Mouse (Mus musculus) liver, embryonic 16.5 days (tissue): Measurements from ENCODE around the gene Gm45716. TPM values are rescaled to one million over a fixed set of nuclear protein-coding genes. Genes with fewer than 3 reads are reported as not detected.

Experiments used
- ATAC-seq: fragments of 200-750 bp; cut with Nextera tagmentation; 2 replicates; pipeline ENCODE4 v1.8.0; 2017; ENCODE audit warnings: low read depth, mild to moderate bottlenecking, moderate number of reproducible peaks, moderate library complexity
- H3K27ac ChIP-seq: fragments of 300-500 bp; sonication (generic); 2 replicates; pipeline ENCODE4 v1.5.1; 2014; ENCODE audit warnings: mild to moderate bottlenecking, low read length
- H3K27me3 ChIP-seq: fragments of 300-500 bp; sonication (generic); 2 replicates; pipeline ENCODE4 v1.6.1; 2014; ENCODE audit warnings: low read depth, low read length, mixed read lengths; ENCODE audit not compliant: control insufficient read depth, insufficient read depth
- H3K36me3 ChIP-seq: fragments of 300-500 bp; sonication (generic); 2 replicates; pipeline ENCODE4 v1.6.1; 2014; ENCODE audit warnings: mild to moderate bottlenecking; ENCODE audit not compliant: control insufficient read depth, insufficient read depth
- H3K4me1 ChIP-seq: fragments of 300-500 bp; sonication (generic); 2 replicates; pipeline ENCODE4 v1.6.1; 2014; ENCODE audit warnings: low read depth, low read length, mixed read lengths; ENCODE audit not compliant: control insufficient read depth
- H3K4me2 ChIP-seq: fragments of 300-500 bp; sonication (generic); 2 replicates; pipeline ENCODE4 v1.6.1; 2014; ENCODE audit warnings: low read depth, low read length, mixed read lengths
- H3K4me3 ChIP-seq: fragments of 300-500 bp; sonication (generic); 2 replicates; pipeline ENCODE4 v1.5.1; 2014; ENCODE audit warnings: low read depth, mild to moderate bottlenecking, low read length
- H3K9ac ChIP-seq: fragments of 300-500 bp; sonication (generic); 2 replicates; pipeline ENCODE4 v1.6.1; 2014; ENCODE audit warnings: low read depth, low read length
- H3K9me3 ChIP-seq: fragments of 300-500 bp; sonication (generic); replicated peaks from 2 replicates; pipeline ENCODE4 v1.6.1; 2016; ENCODE audit warnings: low read length; ENCODE audit not compliant: control insufficient read depth
- WGBS: fragments of 180-500 bp; shearing (Covaris S2); extraction: QIAGEN DNeasy Blood & Tissue Kit; methylation state at CpG from one replicate; pipeline ENCODE4 v1.1.7; 2014; ENCODE audit not compliant: insufficient replicate concordance; 5-methylcytosine and 5-hydroxymethylcytosine counted together
- polyA plus RNA-seq: library from polyadenylated mRNA; unstranded; fragments of >200 nt; fragmentation: Nextera tagmentation; extraction: Ambion mirVana; gene quantifications from 2 replicates; pipeline ENCODE4 v1.2.1, GENCODE M21; 2015

Gm45716 gene
- polyA plus RNA-seq, 1 experiment from 2014 or later: 3.8 TPM

- H3K27ac ChIP-seq: no peak overlapping the region
- no peaks in the 10 kb centered on the region for H3K9me3 ChIP-seq
- no peaks in the 10 kb centered on the region for H3K27me3 ChIP-seq
- no peak overlapping the region for H3K4me3 ChIP-seq
- peak overlapping the region; percentile 39; the same call in 1 of the 2 replicates for H3K4me2 ChIP-seq
- H3K36me3 ChIP-seq: no peaks in the 10 kb centered on the region
- H3K4me1 ChIP-seq: no peaks in the 10 kb centered on the region
- H3K9ac ChIP-seq: no peak overlapping the region
- ATAC-seq: no peak
- 47% methylated on average over 20 of the region's 20 CpGs for WGBS
These were observed 18.1 kb upstream of the Gm45716 start for GRCm38 (mm10) chr11:90169200-90170013.

DNA sequence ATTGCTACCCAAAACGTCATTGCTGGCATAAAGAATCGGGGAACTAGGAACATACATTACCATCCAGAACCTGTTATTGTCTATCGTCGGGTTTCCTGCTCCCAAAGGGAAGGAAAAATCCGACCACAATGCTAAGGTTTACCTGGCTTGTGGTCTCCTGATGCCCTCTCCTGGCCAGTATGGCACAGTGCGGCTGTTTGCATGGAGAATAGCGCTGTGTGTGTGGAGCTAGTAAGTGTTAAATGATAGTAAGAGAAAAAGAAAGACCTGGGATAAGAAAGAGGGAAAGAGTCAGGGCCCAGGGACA, 17.5 kb upstream of the Gm45716 start:
- Histone ChIP-seq H3K27ac (no peak overlapping the region), H3K36me3 (no peaks in the 10 kb centered on the region), H3K4me2 (peak overlapping the region; percentile 39; the same call in 1 of the 2 replicates), H3K4me1 (no peaks in the 10 kb centered on the region), H3K9ac (no peak overlapping the region), H3K4me3 (no peak overlapping the region), H3K9me3 (no peaks in the 10 kb centered on the region), H3K27me3 (no peaks in the 10 kb centered on the region)
- WGBS: under 1% methylated on average over 7 of the region's 7 CpGs
- no peak for ATAC-seq

DNA sequence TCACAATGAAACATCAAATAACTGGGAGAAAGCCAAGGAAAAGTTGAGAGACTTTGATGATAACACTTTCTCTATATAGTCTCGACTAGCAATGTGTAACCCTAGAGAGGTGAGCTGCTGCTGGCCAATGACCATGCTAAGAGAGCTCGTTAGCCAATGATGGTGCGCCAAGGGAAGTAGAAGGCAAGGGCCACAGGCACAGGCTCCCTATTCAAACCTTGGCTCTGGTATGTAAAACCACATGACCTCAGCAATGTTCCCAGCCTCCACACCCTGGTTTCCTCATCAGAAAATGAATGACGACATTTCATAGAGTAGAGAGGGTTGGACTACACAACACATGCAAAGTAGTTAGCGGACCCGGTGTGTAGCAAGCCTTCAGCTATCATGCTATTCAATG, 15.2 kb upstream of the Gm45716 start:
- H3K4me2 ChIP-seq: no peak overlapping the region
- WGBS: 66% methylated on average over 6 of the region's 6 CpGs

DNA sequence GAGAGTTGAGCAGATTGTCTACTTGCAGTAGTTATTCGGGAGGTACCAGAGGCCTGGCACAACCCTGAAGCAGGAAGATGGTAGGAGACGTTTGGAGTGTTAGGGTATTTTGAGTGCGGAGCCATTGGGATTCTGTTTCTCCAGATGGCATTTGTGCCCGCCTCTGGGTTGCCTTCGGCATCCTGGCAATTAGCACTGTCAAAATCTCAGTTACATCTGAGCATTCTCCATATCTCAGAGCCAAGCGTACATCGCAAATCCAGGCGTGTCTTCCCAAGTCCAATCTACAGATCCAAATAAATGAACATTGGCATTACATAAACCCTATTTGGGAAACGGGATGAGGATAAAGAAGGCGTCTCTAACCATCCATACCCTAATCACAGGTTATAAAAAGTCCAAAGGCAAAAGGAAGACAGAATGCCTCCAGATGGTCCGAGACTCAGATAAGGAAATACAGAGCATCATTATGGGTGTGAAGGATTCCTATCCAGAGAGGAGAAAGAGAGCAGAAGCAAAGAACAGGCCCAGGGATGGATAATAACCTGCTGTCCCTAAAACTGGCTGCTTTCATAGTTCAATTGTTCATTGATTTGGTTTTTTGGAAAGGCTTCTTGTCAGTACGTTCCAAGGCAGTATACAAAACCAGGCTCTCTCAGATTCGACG, 11.7 kb upstream of the Gm45716 start:
- Histone ChIP-seq H3K36me3 (no peaks in the 10 kb centered on the region), H3K4me2 (no peak overlapping the region), H3K9ac (no peak overlapping the region), H3K27ac (no peak overlapping the region), H3K4me3 (no peak overlapping the region), H3K9me3 (no peaks in the 10 kb centered on the region), H3K4me1 (no peaks in the 10 kb centered on the region), H3K27me3 (no peaks in the 10 kb centered on the region)
- no peak for ATAC-seq
- 71% methylated on average over 14 of the region's 14 CpGs for WGBS

More for the DNA sequence above, 15.2 kb upstream of the Gm45716 start:
- Histone ChIP-seq H3K27me3 (no peaks in the 10 kb centered on the region), H3K9me3 (no peaks in the 10 kb centered on the region), H3K4me1 (no peaks in the 10 kb centered on the region), H3K36me3 (no peaks in the 10 kb centered on the region), H3K27ac (no peak overlapping the region), H3K4me3 (no peak overlapping the region), H3K9ac (no peak overlapping the region)
- no peak for ATAC-seq

GRCm38 (mm10) chr11:90177389-90177788, 10.1 kb upstream of the Gm45716 start:
- Histone ChIP-seq H3K4me2 (no peak overlapping the region), H3K27me3 (no peaks in the 10 kb centered on the region), H3K9ac (no peak overlapping the region), H3K36me3 (no peaks in the 10 kb centered on the region), H3K9me3 (no peaks in the 10 kb centered on the region), H3K4me3 (no peak overlapping the region), H3K4me1 (no peaks in the 10 kb centered on the region), H3K27ac (no peak overlapping the region)
- 63% methylated on average over 6 of the region's 6 CpGs for WGBS
- ATAC-seq: no peak

DNA sequence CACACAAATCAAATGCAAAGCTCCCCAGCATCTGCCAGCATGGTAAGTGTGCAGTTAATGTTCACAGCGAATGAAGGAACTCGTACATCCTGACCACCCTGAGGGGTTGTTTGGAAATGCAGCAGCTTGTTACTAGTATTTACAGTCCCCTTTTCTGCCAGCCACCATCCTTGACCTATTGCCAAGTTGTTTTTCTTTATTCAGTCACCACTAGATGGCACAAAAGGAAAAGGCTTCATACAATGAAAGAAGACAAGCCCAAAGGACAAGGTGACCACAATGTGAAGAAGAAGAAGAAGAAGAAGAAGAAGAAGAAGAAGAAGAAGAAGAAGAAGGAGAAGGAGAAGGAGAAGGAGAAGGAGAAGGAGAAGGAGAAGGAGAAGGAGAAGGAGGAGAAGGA, 4.1 kb upstream of the Gm45716 start:
- no peak overlapping the region for H3K4me3 ChIP-seq
- no peak overlapping the region for H3K9ac ChIP-seq
- WGBS: 5% methylated on average over 2 of the region's 2 CpGs
- H3K4me2 ChIP-seq: no peak overlapping the region
- no peak overlapping the region for H3K27ac ChIP-seq
- no peak for ATAC-seq
- no peaks in the 10 kb centered on the region for H3K27me3 ChIP-seq
- no peaks in the 10 kb centered on the region for H3K36me3 ChIP-seq
- no peaks in the 10 kb centered on the region for H3K4me1 ChIP-seq
- no peaks in the 10 kb centered on the region for H3K9me3 ChIP-seq

- Histone ChIP-seq H3K9me3 (no peaks in the 10 kb centered on the region), H3K4me3 (no peak overlapping the region), H3K27me3 (no peaks in the 10 kb centered on the region), H3K9ac (no peak overlapping the region), H3K36me3 (no peaks in the 10 kb centered on the region), H3K4me1 (no peaks in the 10 kb centered on the region), H3K4me2 (no peak overlapping the region), H3K27ac (no peak overlapping the region)
- 47% methylated on average over 4 of the region's 4 CpGs for WGBS
- ATAC-seq: no peak
These were observed 2.7 kb upstream of the Gm45716 start for GRCm38 (mm10) chr11:90184756-90185155.

GRCm38 (mm10) chr11:90190156-90190555, 2.7 kb downstream of the Gm45716 start:
- H3K4me3 ChIP-seq: no peak overlapping the region
- H3K4me2 ChIP-seq: no peak overlapping the region
- H3K9ac ChIP-seq: no peak overlapping the region
- no peak overlapping the region for H3K27ac ChIP-seq
- H3K4me1 ChIP-seq: no peaks in the 10 kb centered on the region
- no peak for ATAC-seq
- H3K9me3 ChIP-seq: no peaks in the 10 kb centered on the region
- no peaks in the 10 kb centered on the region for H3K27me3 ChIP-seq
- 91% methylated on average over 3 of the region's 3 CpGs for WGBS
- no peaks in the 10 kb centered on the region for H3K36me3 ChIP-seq

- no peaks in the 10 kb centered on the region for H3K4me1 ChIP-seq
- H3K4me3 ChIP-seq: no peak overlapping the region
- no peaks in the 10 kb centered on the region for H3K36me3 ChIP-seq
- WGBS: 50% methylated on average over 1 of the region's 1 CpGs
- H3K27me3 ChIP-seq: no peaks in the 10 kb centered on the region
- H3K27ac ChIP-seq: no peak overlapping the region
- no peak for ATAC-seq
- no peak overlapping the region for H3K9ac ChIP-seq
- no peaks in the 10 kb centered on the region for H3K9me3 ChIP-seq
- no peak overlapping the region for H3K4me2 ChIP-seq
These were observed 7.5 kb downstream of the Gm45716 start for GRCm38 (mm10) chr11:90194946-90195345.
